In genomic region chr3:51364703-51365516, GRCm38 (mm10) we compare ENCODE assay signal across 8 mouse cellular contexts. TPM values are rescaled to one million over a fixed set of nuclear protein-coding genes. Genes with fewer than 3 reads are reported as not detected.
DNase-seq lines count a peak whose midpoint lies in the region; ATAC-seq lines count a peak whose summit lies in the region.

No protein-coding gene starts in this region.

- peak; percentile 77 for DNase-seq in adrenal gland, adult 8-10 months
- peak; percentile 71 for DNase-seq in embryo, embryonic 11.5 days (ENCODE audit: low read depth, low spot score)
- peak; percentile 73 for DNase-seq in gastrocnemius, postnatal 25 days
- DNase-seq in left cerebral cortex, postnatal 14 days (ENCODE audit: low spot score in 2 of 2) = peak; percentile 83 to 91
- peak; percentile 87 to 91 for DNase-seq in right cerebral cortex, postnatal 10 days (ENCODE audit: low spot score in 2 of 2)
- peak; percentile 47 for DNase-seq in urinary bladder, postnatal 25 days (ENCODE audit: low spot score)

- H3K9ac ChIP-seq in intestine, embryonic 15.5 days = peak overlapping the region; percentile 46

- peaks cover 11% of the 10 kb centered on the region; the same call in 1 of the 2 replicates for H3K4me1 ChIP-seq in intestine, embryonic 15.5 days (replicated peaks)

- H3K27me3 ChIP-seq in intestine, embryonic 15.5 days (replicated peaks) = no peaks in the 10 kb centered on the region

- ATAC-seq in intestine, embryonic 15.5 days = peak; percentile 88
- ATAC-seq in megakaryocyte progenitor cell, adult 5-6 weeks (replicated peaks; ENCODE audit: poor library complexity) = peak; percentile 93

- no peaks in the 10 kb centered on the region for H3K36me3 ChIP-seq in intestine, embryonic 15.5 days

- peak overlapping the region; percentile 2; the same call in 1 of the 2 replicates for H3K27ac ChIP-seq in intestine, embryonic 15.5 days

- intact Hi-C loops in left cerebral cortex, postnatal 14 days (cut with DNase I) = loop anchor here (2.0 kb wide), 1 partner anchor 76 kb away; no protein-coding TSS in a partner anchor

- 8% methylated on average over 31 of the region's 31 CpGs for WGBS in intestine, embryonic 15.5 days

- H3K4me2 ChIP-seq in intestine, embryonic 15.5 days (replicated peaks) = peak overlapping the region; percentile 78

- H3K4me3 ChIP-seq in intestine, embryonic 15.5 days (replicated peaks) = peak overlapping the region; percentile 44

- H3K9me3 ChIP-seq in intestine, embryonic 15.5 days = no peaks in the 10 kb centered on the region

RNA-seq across cellular contexts. Expression of gene Elf2, which starts 24.4 kb away (rescaled TPM):
- 10 to 100 TPM; 57.5 to 93.6 (median 80.2) TPM for total RNA-seq in adrenal gland, adult 8-10 months (2022)
- total RNA-seq in gastrocnemius, postnatal 25 days (2021) = 10 to 100 TPM; 44.3 to 46.1 TPM
- polyA plus RNA-seq in intestine, embryonic 15.5 days (2015; fragmentation: Nextera tagmentation; extraction: Ambion mirVana) = 62.8 and 65.4 TPM in 2 replicates
- total RNA-seq in left cerebral cortex, postnatal 14 days (2021) = 10 to 100 TPM; 25.5 to 26.1 TPM
- total RNA-seq in megakaryocyte progenitor cell, adult 5-6 weeks (2015) = 40.3 and 43.1 TPM in 2 replicates
- total RNA-seq in megakaryocyte progenitor cell, adult 5-6 weeks (2017) = 96.0 and 124 TPM in 2 replicates

RNA-seq across cellular contexts. Expression of gene Mgarp, which starts 31.6 kb away (rescaled TPM):
- total RNA-seq in adrenal gland, adult 8-10 months (2022) = 1,000 to 10,000 TPM in 3 of 4 experiments, 100 to 1,000 TPM in 1; 688 to 1,713 (median 1,219) TPM
- total RNA-seq in gastrocnemius, postnatal 25 days (2021) = not detected
- polyA plus RNA-seq in intestine, embryonic 15.5 days (2015; fragmentation: Nextera tagmentation; extraction: Ambion mirVana) = 4.0 and 7.5 TPM in 2 replicates
- not detected for total RNA-seq in left cerebral cortex, postnatal 14 days (2021)
- total RNA-seq in megakaryocyte progenitor cell, adult 5-6 weeks (2015) = not detected in 2 replicates
- total RNA-seq in megakaryocyte progenitor cell, adult 5-6 weeks (2017) = not detected in 2 replicates

RNA-seq across cellular contexts. Expression of gene Ndufc1, which starts 43.9 kb away (rescaled TPM):
- total RNA-seq in adrenal gland, adult 8-10 months (2022) = 100 to 1,000 TPM; 425 to 852 (median 611) TPM
- total RNA-seq in gastrocnemius, postnatal 25 days (2021) = 1,000 to 10,000 TPM; 1,156 to 1,193 TPM
- 798 and 916 TPM in 2 replicates for polyA plus RNA-seq in intestine, embryonic 15.5 days (2015; fragmentation: Nextera tagmentation; extraction: Ambion mirVana)
- 100 to 1,000 TPM; 343 to 354 TPM for total RNA-seq in left cerebral cortex, postnatal 14 days (2021)
- total RNA-seq in megakaryocyte progenitor cell, adult 5-6 weeks (2015) = 175 and 219 TPM in 2 replicates
- total RNA-seq in megakaryocyte progenitor cell, adult 5-6 weeks (2017) = 84.9 and 94.9 TPM in 2 replicates

RNA-seq across cellular contexts. Expression of gene Naa15, which starts 50.0 kb away (rescaled TPM):
- 10 to 100 TPM; 53.1 to 65.3 (median 59.3) TPM for total RNA-seq in adrenal gland, adult 8-10 months (2022)
- total RNA-seq in gastrocnemius, postnatal 25 days (2021) = 10 to 100 TPM; 39.6 to 48.4 TPM
- 45.7 and 51.6 TPM in 2 replicates for polyA plus RNA-seq in intestine, embryonic 15.5 days (2015; fragmentation: Nextera tagmentation; extraction: Ambion mirVana)
- 10 to 100 TPM; 39.8 to 46.5 TPM for total RNA-seq in left cerebral cortex, postnatal 14 days (2021)
- 126 and 131 TPM in 2 replicates for total RNA-seq in megakaryocyte progenitor cell, adult 5-6 weeks (2015)
- total RNA-seq in megakaryocyte progenitor cell, adult 5-6 weeks (2017) = 69.8 and 118 TPM in 2 replicates

Comparison
In these comparisons a context has a peak if more than half of its experiments do, and no peak if none do; other contexts are left out.
1. Peak in every context shown above with its lines: DNase-seq, ATAC-seq, H3K4me3 ChIP-seq and H3K27ac ChIP-seq.
2. RNA of gene Mgarp, which starts 31.6 kb away (total RNA-seq): 688 to 1,713 TPM in adrenal gland, adult 8-10 months; not detected in left cerebral cortex, postnatal 14 days, not detected in gastrocnemius, postnatal 25 days and not detected in megakaryocyte progenitor cell, adult 5-6 weeks; every median in the first group is over 100 times any median in the second.